Mouse (Mus musculus): Measurements from ENCODE around the gene Sorcs1.

DNA sequence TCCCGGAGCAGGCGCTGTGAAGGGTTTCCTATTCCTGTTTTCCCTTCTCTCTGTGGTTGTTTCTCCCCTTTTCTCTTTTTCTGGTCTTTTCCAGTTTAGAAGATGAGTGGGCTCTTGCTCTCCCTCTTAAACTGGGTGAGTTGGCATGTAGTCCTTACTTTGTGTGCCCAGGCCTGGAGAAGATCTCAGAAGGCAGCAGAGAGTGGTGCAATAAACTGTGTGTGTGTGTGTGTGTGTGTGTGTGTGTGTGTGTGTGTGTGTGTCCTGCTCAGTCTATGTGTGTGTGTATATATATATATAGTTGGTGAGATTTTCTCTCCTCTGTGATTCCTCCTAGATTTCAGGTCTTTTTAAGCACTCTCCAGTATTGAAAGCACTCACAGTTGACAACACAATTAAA lies 500 bp upstream of the Sorcs1 start:
- TF ChIP-seq CTCF (IDR thresholded peaks at IDR 0.05; ENCODE audit: low read depth): no peak
- TF ChIP-seq EP300 (IDR thresholded peaks at IDR 0.05; ENCODE audit: low read depth): no peak

Data from liver, postnatal 0 days (tissue).